Mouse (Mus musculus) left cerebral cortex, adult 9 months (tissue): ENCODE measurements at regions not wholly inside any gene's neighbourhood (a gene's known extent, or its start where the extent isn't known, plus 50 kb on each side); places are given as distances from the start of the nearest gene placed in this dataset.

Experiments
- DNase-seq, 2 experiments: peaks; one replicate each; pipeline ENCODE4 v3.0.0; 2022; ENCODE audit warnings: low spot score in 2 of 2

GRCm38 (mm10) chr12:38928786-38929351 is 149.7 kb downstream of the Etv1 start:
- peak in 1 of 2 experiments; percentile 26 for DNase-seq

- DNase-seq: no peak
These were observed 150.5 kb downstream of the Etv1 start for GRCm38 (mm10) chr12:38929644-38930043.

DNA sequence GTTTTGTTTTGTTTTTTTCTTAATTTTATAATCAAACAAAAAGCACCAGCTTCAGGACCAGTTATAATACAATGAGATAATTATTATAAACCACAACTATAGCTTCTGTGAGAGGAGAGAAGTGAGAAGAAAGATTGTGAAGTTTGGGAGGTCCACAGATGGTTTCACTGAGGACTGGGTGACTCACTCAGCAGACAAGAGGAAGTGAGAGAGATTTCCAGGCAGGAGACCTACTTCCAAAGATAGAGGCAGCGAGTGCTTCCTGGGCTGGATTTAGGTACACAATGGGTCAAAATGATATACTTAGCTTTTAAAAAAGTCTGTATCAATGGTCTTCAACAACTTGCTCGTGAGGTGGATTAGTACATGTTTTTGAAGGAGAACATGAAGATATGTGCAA is 152.6 kb downstream of the Etv1 start:
- DNase-seq: peak; percentile 9 to 30

DNA sequence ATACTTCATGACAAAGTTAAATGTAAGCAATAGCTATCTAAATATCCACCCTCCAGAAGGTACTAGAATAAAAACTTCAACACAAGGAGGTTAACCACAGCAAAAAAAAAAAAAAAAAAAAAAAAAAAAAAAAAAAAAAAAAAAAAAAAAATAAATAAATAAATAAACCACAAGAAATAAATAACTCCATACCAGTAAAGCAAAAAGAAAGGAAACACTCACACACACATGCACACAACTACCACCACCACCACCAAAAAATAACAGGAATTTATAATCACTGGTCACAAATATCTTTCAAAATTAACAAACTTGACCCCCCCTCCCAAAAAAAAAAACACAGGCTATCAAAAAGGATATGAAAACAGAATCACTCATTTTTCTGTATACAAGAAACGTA is 180.4 kb downstream of the Etv1 start:
- DNase-seq: no peak

GRCm38 (mm10) chr12:38962302-38962701 is 183.1 kb downstream of the Etv1 start:
- DNase-seq: no peak

DNA sequence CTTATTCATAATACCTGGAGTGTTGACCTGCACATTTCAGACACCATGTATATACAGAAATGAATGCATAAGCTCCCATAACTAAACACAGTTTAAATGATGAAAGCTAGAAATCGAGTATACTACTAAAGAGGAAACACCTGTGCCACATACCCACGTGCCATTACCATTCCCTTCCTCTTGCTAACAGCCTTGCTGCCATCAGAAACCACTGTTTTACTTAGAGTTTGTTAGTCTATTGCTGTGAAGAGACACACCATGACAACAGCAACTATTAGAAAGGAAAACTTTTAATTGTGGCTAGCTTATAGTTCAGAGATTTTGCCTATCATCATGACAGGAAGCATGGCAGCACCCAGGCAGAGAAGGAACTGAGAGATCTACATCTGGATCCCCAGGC is 191.2 kb downstream of the Etv1 start:
- no peak for DNase-seq

- no peak for DNase-seq
These were observed 193.0 kb downstream of the Etv1 start for GRCm38 (mm10) chr12:38972205-38972604.

DNA sequence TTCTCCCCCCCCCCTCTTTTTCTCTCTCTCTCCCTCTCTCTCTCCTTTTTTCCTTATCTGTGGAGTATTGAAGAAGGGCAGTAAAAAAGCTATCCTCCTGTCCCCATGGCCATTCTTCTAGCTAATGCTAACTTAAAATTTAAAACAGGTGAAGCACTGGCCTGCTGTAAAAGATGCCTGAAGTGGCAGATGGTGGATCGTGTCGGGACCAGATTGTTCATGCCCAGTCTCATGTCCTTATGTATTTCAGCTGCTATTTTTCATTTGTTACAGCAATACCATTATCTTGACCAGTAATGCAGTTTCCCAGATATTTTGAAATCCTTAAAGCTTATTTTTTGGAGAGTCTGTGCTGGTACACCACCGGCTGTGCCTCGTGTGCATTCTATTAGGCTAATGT is 196.3 kb downstream of the Etv1 start:
- no peak for DNase-seq

GRCm38 (mm10) chr12:38982423-38982822 is 203.2 kb downstream of the Etv1 start:
- DNase-seq: peak in 1 of 2 experiments; percentile 2

DNA sequence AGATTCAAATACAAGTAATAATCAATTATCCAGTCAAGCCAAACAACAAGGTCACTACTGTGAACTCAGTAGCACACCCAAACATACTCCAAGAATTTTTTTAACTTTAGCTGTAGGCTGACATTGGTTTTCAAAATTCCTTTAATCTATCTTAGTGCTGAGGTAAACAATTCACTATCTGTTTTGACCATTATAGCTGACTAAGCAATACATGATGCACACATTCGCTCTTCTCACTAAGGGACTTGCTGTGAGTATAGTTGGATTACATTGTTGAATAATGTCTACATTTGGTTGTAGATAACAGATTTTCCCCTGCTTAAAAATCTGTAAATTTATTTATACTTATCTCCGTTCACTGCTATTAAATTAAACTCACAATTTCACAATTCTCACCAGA is 206.7 kb downstream of the Etv1 start:
- no peak for DNase-seq

- DNase-seq: no peak
These were observed 207.2 kb downstream of the Etv1 start for GRCm38 (mm10) chr12:38986346-38986745.

DNA sequence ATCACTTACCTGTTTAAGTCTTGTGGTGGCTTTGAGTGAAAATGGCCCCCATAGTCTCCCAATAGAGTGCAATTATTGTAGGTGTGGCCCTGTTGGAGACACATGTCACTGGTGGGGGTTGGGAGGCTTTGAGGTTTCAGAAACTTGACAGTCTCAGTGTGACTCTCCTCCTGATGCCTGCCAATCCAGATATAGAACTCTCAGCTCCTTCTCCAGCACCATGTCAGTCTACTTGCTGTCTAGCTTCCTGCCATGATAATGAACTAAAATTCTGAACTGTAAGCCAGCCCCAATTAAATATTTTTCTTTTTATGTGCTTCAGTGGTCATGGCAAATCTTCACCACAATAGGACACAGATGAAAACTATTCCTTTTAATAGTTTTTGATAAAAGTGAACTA is 208.1 kb downstream of the Etv1 start:
- no peak for DNase-seq

GRCm38 (mm10) chr12:38987819-38988218 is 208.6 kb downstream of the Etv1 start:
- DNase-seq: no peak

DNA sequence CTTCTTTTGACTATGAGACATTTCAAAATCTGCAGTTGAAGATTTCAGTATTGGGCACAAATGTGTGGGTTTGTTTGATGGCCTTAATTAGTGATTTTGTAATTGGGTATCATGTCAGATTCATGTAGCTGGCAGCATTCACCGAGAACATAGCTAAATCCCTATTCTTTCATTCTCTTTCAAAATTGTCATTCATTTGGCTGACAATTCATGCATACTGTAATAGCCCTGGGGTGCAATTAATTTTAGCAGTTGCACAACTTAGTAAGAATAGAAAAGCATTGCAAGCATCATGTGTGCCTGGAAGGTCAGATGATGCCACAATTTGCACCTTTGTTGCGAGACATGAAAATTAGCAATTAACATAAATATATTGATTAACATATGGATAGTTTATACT is 248.0 kb downstream of the Etv1 start:
- DNase-seq: no peak

- no peak for DNase-seq
These were observed 248.8 kb downstream of the Etv1 start for GRCm38 (mm10) chr12:39027948-39028347.

DNA sequence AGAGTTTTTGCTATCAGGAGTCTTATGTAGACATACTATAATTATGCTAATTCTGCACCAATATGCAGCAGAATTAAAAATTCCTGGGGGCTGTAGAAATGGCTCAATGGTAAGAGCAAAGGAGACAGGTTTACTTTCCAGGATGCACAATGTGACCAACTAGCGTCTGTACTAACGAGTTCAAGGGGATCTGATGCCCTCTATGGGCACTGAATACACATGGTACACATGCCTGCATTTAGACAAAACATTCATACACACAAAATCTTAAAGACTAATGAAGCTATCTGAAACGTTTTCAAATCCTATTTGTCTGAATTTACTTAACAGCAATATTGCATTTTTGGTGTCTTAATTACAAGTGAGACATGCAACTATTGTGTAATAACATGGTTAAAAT is 254.8 kb downstream of the Etv1 start:
- no peak for DNase-seq

GRCm38 (mm10) chr12:39036466-39037037 is 257.4 kb downstream of the Etv1 start:
- DNase-seq: no peak

- peak in 1 of 2 experiments; percentile 3 for DNase-seq
These were observed 258.9 kb downstream of the Etv1 start for GRCm38 (mm10) chr12:39038077-39038476.

- no peak for DNase-seq
These were observed 259.5 kb downstream of the Etv1 start for GRCm38 (mm10) chr12:39038656-39039055.

- no peak for DNase-seq
These were observed 267.9 kb downstream of the Etv1 start for GRCm38 (mm10) chr12:39047126-39047525.

DNA sequence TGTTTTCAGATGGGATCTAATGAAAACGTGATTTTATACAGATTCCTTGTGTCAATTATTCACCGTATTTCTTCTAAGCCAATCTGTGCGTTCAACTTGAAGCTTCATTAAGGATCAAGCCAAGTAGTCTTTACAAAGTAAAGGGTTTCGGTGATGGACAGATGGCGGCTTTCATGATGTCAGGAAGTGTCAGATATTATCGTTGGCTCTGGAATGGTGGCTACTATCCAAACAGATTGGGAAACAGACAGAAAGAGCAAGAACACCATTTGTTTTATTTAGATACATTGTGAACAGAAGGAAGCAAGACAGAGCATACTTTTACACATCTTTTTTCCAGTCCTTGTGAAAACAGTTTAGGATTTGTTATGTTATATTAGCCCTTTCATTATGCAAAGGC is 269.3 kb downstream of the Etv1 start:
- no peak for DNase-seq

DNA sequence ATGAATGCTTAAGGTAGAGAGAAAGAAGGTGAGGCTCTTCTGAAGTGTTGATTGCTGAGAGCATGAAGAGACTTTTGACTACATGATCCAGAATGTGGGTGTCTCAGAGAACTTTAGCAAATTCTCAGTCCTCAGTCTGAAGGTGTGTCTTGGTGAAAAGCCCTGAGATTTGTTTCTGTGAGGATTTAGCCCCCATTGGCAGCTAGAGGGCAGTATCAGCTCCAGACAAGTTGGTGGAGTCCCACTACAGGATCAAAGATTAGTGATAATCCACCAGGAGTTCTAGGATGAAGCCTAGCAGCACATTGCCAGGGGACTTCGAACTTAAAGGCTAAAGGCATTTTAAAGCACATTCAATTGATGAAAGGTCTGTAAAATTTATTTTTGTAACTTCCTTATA is 269.8 kb downstream of the Etv1 start:
- no peak for DNase-seq

DNA sequence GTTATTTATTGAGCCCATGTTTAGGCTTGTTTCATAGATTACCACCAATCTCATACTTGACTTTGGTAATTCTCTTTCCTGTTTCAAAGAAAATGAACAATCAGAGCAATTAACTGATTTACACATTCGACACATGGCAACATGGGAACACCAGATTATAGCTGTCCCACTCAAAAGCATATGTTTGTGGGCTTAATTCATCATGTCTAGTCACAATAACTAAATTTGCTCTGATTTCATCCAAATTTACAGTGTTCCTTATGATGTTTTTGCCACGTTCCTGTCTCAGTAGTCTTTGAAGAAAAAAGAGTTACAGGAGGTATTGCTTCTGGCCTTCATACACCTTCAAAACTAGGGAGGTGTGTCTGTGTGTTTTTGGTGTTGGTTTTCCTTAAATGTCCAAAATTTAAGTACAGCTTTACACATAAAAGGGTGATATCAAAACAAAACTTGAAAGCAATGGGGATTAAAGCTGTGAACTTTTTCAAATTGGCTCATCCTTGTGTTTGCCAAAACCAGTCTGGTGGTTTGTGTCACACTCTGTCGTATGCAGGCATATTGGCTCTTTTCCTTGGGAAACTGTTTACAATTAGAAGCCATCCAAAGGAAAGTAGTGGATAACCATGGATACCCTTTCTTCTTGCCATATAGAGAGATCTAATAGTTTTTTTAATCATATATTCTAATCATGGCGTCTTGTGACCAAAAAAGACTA is 291.3 kb downstream of the Etv1 start:
- DNase-seq: no peak
